Mouse (Mus musculus) lung, postnatal 0 days (tissue): ENCODE measurements around the gene Cd247.

Experiments used
- CTCF ChIP-seq: IDR thresholded peaks from 2 replicates; pipeline ENCODE4 v1.5.1; 2016; ENCODE audit warnings: antibody characterized with exemption, mild to moderate bottlenecking
- EP300 ChIP-seq: IDR thresholded peaks from 2 replicates; pipeline ENCODE4 v1.6.1; 2016; ENCODE audit warnings: antibody characterized with exemption, mild to moderate bottlenecking, control low read depth

GRCm38 (mm10) chr1:165810633-165811032 lies 22.2 kb downstream of the Cd247 start:
- TF ChIP-seq CTCF (no peak), EP300 (no peak)
